Mouse (Mus musculus): ENCODE data around the gene Prr12.
"Not testable (repeated sequence)": the region's sequence is repeated elsewhere in the genome, so short reads cannot be mapped to it uniquely, and the experiment has no call there.

Prr12 gene

DNA sequence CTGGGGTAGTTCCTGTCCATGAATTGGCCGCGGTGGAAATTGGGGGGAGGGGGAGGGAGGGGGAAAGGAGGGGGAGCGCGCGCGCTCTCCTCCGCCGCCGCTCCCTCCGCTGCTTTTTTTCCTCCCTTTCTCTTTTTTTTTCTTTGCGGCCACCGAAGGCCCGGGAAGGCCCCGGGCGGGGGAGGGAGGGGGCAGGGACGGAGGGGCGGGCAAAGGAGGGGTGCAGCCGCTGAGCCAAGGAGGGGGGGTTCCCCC, at the start of gene Prr12:
Gene Prr12, minus strand, starts transcription at position 20 of the 255 bp plus-strand sequence.
- DNase-seq: no peak

DNA sequence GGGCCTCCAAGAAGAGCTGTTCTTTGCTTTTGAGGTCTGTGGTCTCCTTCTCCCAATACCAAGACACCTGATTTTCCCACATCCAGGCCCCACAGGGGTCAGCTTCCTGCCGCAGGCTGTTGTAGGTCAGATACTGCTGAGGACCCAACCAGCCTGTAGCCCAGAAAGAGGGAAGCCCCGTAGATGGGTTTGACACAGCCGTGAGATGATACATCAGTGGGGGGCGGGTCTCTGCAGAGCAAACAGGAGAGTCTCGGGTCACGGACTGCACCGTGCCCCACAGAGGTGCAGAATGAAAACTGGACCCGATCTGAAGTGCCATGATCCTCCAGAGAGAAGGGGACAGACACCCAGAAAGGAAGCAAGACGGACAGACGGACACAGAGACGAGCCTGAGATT, 49.8 kb upstream of the Prr12 start:
- DNase-seq: no peak

DNA sequence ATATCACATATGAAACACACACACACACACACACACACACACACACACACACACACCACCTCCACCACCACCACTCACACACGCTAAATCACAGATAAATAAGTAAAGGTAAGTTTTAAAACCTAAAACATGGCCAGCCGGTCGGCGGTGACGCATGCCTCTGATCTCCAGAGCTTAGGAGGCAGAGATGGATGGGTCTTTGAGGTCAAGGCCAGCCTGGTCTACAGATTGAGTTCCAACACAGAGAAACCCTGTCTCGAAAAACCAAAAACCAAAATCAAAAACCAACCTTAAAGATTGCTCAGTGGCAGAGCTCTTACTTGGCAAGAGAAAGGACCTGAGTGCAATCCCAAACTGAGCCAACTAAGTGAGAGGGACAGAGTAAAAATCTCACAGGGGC, 47.4 kb upstream of the Prr12 start:
- DNase-seq: no peak

DNA sequence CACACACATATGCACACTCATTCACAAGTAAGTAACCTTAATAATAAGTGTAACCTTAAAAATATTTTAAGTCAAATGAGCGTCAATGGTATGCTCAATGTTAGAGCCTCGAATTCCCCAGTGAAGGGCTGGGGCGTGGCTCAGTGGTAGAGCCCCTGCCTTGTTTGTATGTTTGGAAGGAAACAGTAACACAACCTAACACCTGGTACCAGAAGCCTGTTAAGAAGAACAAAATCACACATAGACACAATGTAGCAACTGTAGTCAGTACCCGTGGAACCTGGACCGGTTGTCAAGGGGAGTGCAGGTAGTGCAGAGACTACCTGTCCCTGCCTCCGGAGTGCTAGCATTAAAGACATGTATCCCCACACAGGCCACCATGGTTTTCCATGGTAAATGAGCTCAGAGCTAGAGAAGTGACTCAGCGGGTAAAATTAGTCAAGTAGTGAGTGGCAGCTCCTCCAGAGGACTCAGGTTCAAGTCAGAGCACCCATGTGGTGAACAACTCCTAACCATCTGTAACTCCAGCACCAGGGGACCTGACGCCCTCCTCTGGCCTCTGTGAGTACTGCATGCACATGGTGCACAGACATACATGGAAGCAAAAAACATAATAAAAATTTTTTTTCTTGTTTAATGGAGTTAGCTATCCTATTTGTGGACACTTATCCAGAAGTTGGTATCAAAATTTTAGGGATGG, 46.0 kb upstream of the Prr12 start:
- peak; percentile 50 for DNase-seq

DNA sequence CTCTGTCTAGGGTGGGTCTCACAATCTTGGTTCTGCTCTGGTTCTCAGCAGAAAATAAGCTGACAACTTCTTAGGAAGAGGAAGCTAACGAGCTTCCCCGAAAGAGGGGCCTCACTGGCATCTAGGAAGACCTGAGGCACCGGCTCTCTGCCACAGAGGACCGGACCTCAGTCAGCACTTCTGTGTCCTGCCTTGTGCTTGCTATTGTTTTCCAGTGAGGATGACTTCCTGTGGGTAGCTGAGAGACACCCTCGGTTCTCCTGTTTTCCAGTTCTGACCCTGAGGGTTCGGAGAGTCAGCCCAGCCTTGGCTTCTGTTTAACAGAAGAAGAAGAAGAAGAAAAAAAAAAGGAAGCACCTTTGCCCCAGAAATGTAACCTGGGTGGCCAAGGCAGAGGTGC, 44.8 kb upstream of the Prr12 start:
- DNase-seq: no peak

DNA sequence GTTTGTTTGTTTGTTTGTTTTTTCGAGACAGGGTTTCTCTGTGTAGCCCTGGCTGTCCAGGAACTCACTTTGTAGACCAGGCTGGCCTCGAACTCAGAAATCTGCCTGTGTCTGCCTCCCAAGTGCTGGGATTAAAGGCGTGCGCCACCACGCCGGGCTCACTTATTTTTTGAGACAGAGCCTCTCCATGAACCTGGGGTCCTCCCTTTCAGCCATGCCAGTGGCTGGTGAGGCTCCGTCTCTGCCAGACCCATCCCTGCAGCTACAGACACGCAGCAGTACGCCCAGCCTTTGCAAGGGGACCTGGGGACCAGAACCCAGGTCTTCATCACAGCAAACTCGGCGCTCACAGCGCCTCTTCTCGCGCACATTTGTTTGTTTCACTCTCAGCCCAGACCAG, 43.3 kb upstream of the Prr12 start:
- DNase-seq: not testable (repeated sequence)

DNA sequence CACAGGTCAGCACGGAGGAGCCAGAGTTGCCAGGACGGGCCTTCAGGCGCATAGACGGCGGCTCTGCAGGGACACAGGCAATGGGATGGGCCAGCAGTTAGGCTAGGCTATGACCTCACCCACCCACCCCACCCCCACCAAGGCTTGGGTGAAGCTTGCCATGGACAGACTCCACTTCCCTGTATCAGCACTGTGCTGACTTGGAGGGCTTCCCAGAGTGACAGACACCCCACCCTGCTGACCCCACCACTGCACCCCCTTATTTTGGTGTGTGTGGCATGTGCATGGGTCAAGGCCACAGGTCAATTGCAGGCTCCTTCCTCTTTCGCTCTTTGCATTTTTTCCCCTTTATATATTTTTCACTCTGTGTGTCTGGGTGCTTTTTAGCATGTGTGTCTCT, 42.7 kb upstream of the Prr12 start:
- DNase-seq: no peak

DNA sequence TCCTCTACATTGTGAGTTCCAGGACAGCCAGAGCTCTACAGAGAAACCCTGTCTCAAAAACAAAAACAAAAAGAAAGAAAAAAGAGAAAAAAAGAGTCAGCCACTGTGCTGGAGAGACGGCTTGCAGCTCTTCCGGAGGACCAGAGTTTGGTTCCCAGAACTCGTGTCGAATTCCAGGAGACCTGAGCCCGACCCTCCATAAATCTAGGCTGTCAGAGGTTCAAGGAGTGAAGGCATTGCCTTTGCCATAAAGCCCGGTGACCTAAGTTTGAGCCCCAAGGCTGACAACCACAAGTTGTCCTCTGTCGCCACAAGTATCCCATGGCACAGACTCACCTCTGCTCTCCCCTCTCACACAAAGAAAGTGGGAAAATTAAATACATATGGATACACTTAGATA, 41.4 kb upstream of the Prr12 start:
- no peak for DNase-seq

DNA sequence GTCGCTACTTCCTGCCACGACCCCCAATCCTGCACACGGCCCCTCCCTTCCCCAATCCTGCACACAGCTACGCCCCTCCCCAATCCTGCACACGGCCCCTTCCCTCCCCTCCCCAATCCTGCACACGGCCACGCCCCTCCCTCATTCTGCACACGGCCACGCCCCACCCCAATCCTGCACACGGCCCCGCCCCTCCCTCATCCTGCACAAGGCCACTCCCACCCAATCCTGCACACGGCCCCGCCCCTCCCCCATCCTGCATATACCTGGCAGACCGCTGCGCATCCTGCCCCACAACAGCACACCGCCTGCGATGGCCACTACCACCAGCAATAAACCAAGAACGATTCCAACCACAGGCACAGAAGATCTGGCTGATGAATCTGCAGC, 40.8 kb upstream of the Prr12 start:
- DNase-seq: no peak

DNA sequence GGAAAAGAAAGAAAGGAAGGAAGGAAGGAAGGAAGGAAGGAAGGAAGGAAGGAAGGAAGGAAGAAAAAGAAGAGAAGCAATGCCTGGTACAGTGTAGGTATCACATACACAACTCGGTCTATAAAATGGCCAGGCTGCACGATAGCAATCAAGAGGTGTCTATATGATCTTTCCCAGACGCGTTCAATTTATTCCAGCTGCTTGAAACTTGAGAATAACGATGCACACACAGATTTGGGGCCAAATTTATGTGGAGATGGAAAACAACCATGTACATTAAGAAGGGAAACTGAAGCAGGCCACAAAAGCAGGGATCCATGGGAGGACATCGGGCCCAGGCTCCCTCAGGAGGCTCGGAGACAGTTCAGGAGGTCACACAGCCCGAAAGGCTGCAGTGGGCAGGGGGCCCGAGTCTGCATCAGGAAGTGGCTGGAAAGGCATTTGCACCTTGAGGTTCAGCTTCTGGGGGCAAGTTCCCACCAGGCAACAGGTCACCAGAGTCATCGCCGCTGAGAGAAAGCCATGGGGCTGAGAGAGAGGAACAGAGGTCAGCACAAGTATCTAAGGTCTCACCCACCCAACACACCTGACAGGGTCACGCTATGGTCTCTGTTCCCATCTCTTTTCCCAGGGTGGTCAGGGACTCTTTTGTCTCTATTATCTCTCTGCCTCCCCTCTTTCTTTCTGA, 40.3 kb upstream of the Prr12 start:
- DNase-seq: no peak

DNA sequence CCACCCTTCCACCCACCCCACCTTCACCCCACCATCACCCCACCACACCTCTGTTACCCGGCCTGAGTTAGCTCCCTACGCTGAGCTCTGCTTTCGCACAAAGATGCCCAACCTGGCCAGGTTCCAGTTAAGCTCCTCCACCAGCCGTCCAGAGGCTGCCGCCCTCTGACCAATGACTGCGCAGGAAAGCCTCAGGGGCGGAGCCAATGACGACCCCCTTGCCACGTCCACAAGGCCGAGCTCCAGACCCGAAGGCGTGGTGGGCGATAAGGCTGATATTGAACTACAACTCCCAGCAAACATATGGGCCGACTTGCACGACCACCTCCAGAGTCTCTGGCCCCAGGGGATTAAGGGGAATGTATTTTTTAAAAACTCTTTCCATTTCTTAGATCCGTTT, 39.4 kb upstream of the Prr12 start, which contains the start of gene Rcn3:
Gene Rcn3, minus strand, starts transcription at position 174 of the 400 bp plus-strand sequence.
- DNase-seq: peak; percentile 96

DNA sequence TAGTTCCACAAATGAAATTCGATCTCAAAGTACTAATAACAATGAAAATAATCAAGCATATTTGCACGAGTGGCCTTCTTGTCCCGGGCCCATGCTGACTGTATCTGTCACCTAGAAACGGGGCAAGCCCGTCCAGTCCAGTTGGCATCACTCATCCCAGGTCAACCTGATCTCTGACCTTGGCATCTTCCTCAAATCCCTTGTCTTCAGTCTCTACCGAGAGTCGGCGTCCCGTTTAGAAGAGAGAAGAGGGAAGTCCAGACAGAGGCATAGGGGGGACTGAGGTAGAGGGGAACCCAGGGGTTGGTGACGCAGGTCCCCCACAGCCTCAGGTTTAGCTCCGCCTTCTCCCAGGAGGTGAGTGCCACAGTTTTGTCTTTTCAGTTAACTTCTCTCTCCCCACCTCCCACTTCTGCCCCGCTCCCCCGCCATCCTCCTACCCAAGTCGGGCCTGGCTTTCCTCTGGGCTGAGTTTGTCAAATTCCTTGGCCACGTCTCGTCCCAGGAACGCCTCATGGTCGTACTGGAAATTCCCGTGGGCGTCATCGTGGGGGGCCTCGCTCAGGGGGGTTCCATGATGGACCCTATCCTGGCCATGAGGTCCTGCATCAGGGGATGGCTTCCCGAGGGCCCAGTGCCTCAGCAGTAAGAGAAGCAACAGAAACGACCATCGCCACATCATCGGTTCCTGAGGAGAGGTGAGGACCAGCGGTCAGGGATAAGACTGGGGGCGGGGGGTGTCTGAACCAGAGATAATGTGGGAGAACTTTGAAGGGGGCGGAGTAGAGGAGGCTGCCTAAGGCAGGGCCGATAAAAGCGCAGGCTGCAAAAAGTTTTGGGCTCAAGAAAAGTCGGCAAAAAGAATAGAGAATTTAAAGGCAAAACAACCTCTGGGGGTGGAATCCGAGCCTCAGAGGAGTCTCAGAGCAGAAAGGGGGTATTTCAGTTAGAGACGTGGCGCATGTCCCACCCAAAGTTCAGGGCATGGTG, 38.6 kb upstream of the Prr12 start:
- DNase-seq: peak; percentile 76

DNA sequence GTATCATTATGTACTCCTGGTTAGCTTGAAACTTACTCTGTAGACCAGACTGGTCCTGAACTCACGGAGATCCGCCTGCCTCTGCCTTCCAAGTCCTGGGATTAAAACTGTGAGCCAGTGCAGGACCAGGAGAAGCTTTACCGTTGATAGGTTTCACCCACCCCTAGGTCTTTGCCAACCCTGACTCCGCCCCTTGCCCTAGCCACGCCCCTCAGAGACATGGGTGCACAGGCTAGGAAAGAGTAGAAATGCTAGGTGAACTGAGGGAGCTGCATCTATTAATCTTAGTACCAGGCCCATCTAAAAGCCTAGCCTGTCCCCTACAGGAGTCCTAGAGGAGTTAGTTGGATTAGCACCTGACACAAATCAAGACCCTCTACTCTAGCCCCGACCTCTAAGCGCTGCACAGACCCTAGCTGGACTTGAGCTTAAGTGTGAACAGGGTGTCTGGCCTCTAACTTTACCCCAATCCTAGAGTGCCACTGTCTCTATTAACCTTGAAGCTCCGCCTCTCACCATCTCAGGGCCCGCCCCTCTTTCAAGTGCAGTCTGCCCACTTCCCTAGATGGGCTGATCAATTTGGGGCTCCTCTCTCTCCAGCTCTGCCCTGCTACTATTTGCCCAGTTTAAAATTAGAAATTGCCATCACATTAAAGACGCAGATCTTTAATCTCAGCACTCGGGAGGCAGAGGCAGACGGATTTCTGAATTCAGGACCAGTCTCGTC, 37.7 kb upstream of the Prr12 start:
- no peak for DNase-seq

DNA sequence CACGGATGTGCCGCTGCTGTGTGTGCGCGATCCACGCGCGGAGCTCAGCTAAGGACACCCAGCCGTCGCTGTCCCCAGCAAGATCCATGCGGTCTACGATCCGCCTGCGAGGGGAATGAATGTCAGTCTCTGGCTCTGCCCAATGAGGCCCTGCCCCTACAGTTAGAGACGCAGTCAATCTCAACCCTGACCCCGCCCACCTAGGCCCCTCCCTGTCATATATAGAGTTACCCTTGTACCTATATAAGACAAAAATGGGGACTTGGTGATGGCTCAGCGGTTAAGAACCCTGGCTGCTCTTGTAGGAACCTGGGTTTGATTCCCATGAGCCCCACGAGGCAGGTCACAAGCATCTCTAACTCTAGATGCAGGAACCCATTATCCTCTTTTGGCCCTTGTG, 35.9 kb upstream of the Prr12 start:
- no peak for DNase-seq

DNA sequence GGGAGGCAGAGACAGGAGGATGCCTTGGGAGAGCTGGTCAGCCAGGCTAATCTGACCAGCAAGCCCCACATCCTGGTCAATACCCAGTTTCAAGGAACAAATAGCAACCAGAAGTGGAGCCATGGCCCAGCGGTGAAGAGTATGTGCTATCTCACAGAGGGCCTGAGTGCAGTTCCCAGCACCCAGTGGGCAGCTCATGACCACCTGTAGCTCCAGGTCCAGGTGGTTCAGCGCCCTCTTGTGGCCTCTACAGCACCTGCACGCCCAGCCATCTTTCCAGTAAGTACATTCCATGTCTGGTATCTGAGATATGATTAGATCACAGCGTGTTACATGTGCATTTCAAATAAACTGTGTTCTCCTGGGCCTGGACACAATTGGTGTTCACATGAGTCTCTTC, 33.4 kb upstream of the Prr12 start:
- no peak for DNase-seq

DNA sequence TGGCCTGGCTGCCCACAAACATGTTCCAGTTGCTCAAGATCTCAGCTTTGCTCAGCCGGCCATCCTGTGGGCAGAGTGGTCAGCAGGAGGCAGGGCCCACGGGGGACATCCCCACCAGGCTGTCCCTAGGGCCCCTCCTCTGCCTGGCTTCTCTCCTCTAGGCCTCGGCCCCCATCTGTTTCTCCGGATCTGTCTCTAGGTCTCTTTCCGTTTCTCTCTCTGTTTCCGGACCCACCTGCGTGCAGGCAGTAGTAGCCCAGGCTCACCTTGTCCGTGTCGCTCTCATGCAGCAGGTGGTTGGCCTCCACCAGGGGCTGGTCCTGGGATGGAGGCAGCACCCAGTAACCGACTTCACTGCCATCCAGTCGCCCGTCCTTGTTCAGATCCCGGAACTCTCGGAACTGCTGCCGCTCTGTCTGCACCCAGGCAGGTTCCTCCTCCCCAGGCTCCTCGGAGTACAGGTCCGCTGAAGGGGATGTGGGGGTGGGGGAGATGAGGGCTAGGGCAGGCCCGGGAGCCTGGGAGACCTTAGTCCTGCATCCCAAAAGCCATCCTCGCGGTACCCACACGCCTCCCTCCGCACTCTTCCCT, 30.7 kb upstream of the Prr12 start:
- no peak for DNase-seq

DNA sequence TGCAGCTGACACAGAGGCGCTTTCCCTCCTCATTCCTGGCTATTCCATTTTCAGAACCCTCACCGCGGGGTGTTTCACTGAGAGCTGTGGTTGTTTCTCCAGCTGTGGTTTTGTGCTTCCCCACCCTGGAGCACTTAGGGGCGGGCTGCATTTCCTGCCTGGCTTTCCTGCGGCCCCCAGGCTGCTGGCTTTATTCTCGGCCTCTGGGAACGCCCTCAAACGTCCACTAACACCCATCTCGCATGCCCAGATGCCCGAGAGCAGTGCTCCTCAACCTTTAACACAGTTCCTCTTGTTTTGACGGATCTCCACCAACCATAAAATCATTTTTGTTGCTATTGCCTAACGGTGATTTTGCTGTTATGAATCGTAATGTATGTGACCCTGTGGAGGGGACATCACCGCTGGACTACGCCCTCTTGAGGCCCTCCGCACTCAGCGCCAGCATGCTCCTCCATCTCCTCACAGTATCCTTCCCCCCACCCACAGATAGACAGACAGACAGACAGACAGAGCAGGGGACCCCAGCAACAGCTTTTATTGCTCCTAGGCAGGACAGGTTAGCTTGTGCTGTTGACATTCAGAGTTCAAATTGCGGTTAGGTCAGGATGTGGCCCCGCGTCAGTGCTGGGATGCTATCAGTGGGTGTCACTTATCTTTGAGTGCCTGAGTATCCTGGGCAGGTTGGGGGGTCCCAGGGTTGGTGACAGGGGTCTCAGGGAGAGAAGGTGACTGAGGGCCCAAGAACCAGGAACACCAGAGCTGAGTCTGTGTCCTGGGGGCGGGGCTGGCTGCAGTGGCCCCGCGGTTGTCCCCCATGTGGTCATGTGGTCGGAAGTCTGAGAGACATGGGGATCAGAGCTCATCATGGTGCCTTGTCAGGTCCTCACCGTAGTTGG, 30.0 kb upstream of the Prr12 start:
- peak; percentile 83 for DNase-seq

DNA sequence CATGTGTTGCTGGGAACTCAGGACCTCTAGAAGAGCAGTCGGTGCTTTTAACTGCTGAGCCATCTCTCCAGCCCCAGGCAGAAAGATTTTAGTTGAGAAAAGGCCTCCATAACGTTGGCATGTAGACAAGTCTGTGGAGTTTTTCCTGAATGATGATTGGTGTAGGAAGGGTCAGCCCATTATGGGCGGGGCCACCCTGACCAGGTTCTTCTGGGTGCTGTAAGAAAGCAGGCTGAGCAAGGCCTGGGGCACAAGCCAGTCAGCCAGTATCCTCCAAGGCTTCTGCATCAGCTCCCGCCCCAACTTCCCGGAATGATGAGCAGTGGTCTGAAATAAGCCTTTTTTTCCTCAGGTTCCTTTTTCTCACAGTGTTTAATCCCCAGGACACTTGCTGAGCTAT, 28.3 kb upstream of the Prr12 start:
- no peak for DNase-seq

DNA sequence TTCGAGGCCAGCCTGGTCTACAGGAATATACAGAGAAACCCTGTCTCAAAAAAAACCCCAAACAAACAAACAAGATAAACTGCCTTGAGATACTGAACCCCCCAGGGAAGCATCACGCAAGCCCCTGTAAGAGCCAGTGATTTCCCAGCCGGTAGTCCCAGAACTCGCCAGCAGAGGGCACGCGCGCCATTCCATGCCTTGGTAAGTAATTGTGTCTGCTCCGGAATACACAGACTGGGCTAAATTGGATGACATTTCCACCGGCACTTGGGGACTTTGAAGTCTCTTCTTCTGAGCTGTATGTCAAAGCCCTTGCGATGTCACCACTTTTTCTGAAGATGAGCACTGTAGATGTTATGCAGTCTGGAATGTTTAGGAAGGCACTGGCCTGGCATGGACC, 27.2 kb upstream of the Prr12 start:
- DNase-seq: peak; percentile 94

DNA sequence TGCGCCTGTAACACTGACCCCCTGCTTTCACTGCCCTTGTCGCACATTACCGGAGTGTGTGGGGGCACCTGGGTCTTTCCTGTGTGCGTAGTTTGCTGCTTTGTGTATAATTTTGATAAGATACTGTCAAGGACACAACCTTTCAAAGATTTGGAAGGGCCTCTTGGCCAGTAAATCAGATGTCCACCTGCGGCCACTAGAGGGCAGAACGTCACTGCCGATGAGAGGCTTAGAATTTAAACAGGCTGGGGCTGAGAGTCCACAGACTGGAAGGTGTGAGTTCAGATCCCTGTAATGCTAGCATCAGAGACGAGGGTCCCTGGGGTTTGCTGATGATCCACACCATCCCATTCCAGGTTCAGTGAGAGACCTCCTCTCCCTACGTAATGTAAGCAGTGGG, 25.8 kb upstream of the Prr12 start:
- DNase-seq: peak; percentile 86

DNA sequence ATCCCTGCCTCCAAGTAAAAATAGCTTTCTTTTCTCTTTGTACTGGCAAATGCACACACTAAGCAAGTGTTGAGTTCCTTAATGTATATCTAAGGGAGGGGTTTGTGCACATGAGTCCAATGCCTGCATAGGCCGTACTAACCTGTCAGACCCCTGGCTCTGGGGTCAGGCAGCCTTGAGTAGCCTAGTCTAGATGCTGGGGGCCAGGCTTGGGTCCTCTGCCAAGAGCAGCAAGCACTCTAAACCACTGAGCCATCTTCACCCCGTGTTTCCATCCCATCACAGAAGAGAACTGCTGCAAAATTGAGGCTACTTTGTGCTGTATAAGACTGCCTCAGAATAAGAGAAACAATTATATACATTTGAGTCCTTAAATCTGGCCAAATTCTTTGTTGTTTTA, 25.1 kb upstream of the Prr12 start:
- DNase-seq: no peak

DNA sequence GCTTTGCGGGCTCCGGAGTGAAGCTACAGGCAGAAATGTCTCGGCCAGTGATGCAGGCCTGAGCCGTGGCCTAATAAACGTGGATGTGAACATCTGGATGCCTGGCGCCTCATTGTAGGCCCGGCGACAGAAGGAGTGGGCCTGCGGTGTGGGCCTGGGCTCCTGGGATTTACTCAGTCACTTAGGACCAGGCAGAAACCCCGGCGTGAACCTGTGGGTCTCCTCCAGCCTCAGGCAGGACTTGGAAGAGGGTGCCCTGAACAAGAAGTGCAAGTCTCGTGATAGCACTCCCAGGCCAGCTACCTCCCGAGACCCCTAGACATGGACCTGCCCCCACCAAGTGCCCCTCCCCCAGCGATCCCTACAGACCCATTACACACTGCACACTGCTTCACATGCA, 24.6 kb upstream of the Prr12 start:
- no peak for DNase-seq

Data from lung, postnatal 10 days (tissue).